Mouse (Mus musculus) kidney, embryonic 15.5 days (tissue): ENCODE data around the gene Esam. TPM values are rescaled to one million over a fixed set of nuclear protein-coding genes. Genes with fewer than 3 reads are reported as not detected.
A peak's percentile ranks its signal among the peaks of the same experiment; 100 is the strongest.

Experiments
- ATAC-seq: fragments of 200-750 bp; cut with Nextera tagmentation; replicated peaks from 2 replicates; pipeline ENCODE4 v1.8.0; 2017; ENCODE audit warnings: moderate TSS enrichment; ENCODE audit not compliant: low FRiP score
- H3K27ac ChIP-seq: fragments of 300-500 bp; sonication (generic); 2 replicates; pipeline ENCODE4 v1.5.1; 2015; ENCODE audit warnings: mild to moderate bottlenecking, inconsistent platforms
- H3K27me3 ChIP-seq: fragments of 300-500 bp; sonication (generic); 2 replicates; pipeline ENCODE4 v1.6.1; 2015; ENCODE audit warnings: inconsistent platforms
- H3K36me3 ChIP-seq: fragments of 300-500 bp; sonication (generic); 2 replicates; pipeline ENCODE4 v1.6.1; 2015; ENCODE audit warnings: inconsistent platforms
- H3K4me1 ChIP-seq: fragments of 300-500 bp; sonication (generic); 2 replicates; pipeline ENCODE4 v1.6.1; 2015; ENCODE audit warnings: inconsistent platforms
- H3K4me2 ChIP-seq: fragments of 300-500 bp; sonication (generic); 2 replicates; pipeline ENCODE4 v1.6.1; 2015; ENCODE audit warnings: moderate library complexity, mild to moderate bottlenecking, inconsistent platforms
- H3K4me3 ChIP-seq: fragments of 300-500 bp; sonication (generic); replicated peaks from 2 replicates; pipeline ENCODE4 v1.5.1; 2015; ENCODE audit warnings: mild to moderate bottlenecking, inconsistent platforms
- H3K9ac ChIP-seq: fragments of 300-500 bp; sonication (generic); 2 replicates; pipeline ENCODE4 v1.6.1; 2015; ENCODE audit warnings: mild to moderate bottlenecking, inconsistent platforms
- H3K9me3 ChIP-seq: fragments of 300-500 bp; sonication (generic); replicated peaks from 2 replicates; pipeline ENCODE4 v1.6.1; 2016; ENCODE audit warnings: inconsistent platforms
- WGBS: fragments of 180-500 bp; shearing (Covaris S2); methylation state at CpG from one replicate; pipeline ENCODE4 v1.1.7; 2015; ENCODE audit warnings: mixed read lengths; 5-methylcytosine and 5-hydroxymethylcytosine counted together
- polyA plus RNA-seq: library from polyadenylated mRNA; unstranded; fragments of >200 nt; fragmentation: Nextera tagmentation; extraction: Ambion mirVana; gene quantifications from 2 replicates; pipeline ENCODE4 v1.2.1, GENCODE M21; 2015

Gene Esam
- polyA plus RNA-seq, 1 experiment from 2014 or later, result 76.5 TPM

DNA sequence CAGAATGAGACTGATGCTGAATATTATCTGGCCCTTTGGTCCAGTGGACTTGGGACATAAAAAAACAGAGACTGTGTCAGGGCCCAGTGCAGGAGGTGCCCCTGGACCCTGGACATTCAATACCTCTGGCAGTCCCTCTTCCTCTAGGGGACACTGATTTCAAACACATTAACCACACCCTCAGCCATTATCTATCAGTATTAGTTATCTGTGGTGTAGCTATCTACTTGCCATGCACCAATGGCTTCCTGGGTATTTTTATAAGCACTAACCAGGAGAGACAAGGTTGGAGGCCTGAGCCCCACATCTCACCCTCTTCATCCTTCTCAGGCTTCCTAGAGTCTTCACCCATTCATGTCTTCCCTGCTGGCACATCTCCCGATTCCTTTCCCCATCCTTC, 22.6 kb downstream of the Esam start:
- Histone ChIP-seq H3K4me1 (peaks cover 34% of the 10 kb centered on the region), H3K4me2 (no peak overlapping the region), H3K36me3 (no peaks in the 10 kb centered on the region), H3K4me3 (no peak overlapping the region), H3K27me3 (peaks cover 88% of the 10 kb centered on the region), H3K9ac (no peak overlapping the region), H3K9me3 (no peaks in the 10 kb centered on the region), H3K27ac (no peak overlapping the region)
- whole genome bisulfite sequencing, result 44% methylated on average over 1 of the region's 1 CpGs
- ATAC-seq, result no peak

DNA sequence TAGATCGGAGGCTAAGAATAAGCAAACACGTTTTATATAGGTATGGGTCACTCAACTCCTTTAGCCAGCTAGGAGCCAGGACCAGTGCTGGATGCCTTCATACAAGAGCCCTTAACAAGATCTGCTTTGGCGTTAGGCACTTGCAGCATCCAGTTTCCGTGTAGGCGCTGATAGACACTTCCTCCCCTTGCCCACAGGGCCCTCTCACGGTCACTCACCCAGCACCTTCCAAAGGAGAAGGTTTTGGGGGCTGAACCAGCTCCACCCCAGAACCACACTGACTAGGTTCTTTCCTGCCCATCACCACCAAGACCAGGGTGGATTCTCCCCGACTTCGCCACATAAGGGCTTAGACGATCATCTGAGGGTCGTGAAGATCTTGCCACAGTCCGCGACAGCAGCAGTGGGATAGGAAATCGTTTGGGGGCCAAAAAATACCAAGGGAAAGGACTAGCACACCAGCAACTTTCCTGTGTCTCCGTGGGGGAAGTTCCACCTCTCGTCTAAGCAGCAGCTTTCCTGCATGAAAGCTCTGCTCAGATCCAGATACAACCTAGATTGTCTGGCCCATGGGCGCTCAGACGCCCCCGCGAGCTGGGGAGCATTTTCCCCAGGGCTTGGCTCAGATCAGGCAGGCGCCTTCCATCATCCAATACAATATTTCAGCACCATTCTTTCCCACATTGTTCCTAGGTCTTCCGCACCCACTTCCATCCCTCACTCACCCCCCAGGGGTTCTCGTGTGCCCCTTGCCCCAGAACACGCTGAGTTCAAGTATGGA, 24.1 kb downstream of the Esam start:
- no peaks in the 10 kb centered on the region for H3K36me3 ChIP-seq
- H3K4me3 ChIP-seq, result peak overlapping the region; percentile 42
- H3K27ac ChIP-seq, result no peak overlapping the region
- no peaks in the 10 kb centered on the region for H3K9me3 ChIP-seq
- peak overlapping the region; percentile 78 for H3K4me2 ChIP-seq
- H3K4me1 ChIP-seq, result peaks cover 31% of the 10 kb centered on the region
- WGBS, result 2% methylated on average over 23 of the region's 23 CpGs
- peaks cover 76% of the 10 kb centered on the region for H3K27me3 ChIP-seq
- ATAC-seq, result peak; percentile 19
- H3K9ac ChIP-seq, result peak overlapping the region; percentile 29

DNA sequence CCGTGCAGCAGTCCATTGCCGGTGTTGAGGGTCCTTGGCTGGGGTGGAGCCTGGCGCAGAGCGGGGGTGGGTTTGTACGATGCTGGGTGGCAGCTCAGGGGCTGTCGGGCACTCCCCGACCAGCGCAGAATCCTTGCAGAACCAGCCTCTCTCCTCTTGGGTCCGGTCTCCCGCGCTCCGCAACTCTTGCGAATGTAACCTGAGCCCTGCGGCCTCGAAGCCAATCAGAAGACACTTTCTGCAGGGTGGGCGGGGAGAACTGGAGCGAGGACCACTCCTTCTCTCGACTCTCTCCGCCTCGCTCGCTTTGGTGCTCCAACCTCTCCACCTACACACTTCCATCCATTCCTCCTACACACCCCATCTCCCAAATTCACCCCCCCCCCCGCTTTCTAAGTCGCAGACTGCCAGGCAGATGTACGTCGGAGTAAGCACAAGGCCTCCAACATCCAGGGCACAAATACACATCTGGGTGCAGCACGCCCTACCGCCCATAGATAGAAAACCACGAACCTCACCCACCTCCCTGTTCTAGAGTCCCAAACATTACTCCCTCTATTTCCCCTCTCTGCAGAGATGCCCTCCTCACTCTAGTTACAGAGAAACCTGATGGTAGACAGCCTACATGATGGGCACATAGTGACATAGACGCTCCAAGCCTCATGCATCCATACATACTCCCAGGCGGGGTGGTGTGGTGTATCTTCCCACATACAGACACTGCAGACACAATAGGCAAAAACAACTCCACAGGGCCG, 24.8 kb downstream of the Esam start, which contains the start of gene Nrgn:
Nrgn (minus strand) TSS at position 369 of the 758 bp plus-strand sequence.
- H3K27ac ChIP-seq, result no peak within 1 kb of the TSS
- peak; percentile 97 for ATAC-seq
- WGBS, result 5% methylated on average over 31 of the region's 31 CpGs
- no peaks in the 10 kb centered on the region for H3K9me3 ChIP-seq
- H3K4me1 ChIP-seq, result peaks cover 31% of the 10 kb centered on the region
- H3K9ac ChIP-seq, result peak within 1 kb of the TSS; percentile 29
- peak within 1 kb of the TSS; percentile 78 for H3K4me2 ChIP-seq
- H3K36me3 ChIP-seq, result no peaks in the 10 kb centered on the region
- peaks cover 68% of the 10 kb centered on the region for H3K27me3 ChIP-seq
- H3K4me3 ChIP-seq, result peak within 1 kb of the TSS; percentile 42

DNA sequence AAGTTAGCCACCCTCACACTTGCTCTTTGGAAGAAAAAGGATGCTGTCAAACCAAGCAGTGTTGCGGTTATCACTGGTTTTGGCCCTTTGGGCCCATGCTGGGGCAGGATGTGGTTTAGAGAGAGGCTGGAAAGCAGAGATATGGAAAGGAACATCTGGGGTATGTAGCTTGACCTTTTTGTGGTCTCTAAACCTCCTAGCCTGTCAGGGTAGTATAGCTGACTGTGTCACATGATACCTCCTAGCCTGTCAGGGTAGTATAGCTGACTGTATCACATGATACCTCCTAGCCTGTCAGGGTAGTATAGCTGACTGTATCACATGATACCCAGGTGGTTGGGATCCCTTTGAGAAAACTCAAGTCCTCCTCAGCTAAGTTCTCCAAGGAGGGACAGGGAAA, 26.4 kb downstream of the Esam start:
- H3K36me3 ChIP-seq, result no peaks in the 10 kb centered on the region
- H3K4me3 ChIP-seq, result no peak overlapping the region
- H3K27me3 ChIP-seq, result peaks cover 54% of the 10 kb centered on the region
- peaks cover 31% of the 10 kb centered on the region for H3K4me1 ChIP-seq
- no peak overlapping the region for H3K4me2 ChIP-seq
- H3K9me3 ChIP-seq, result no peaks in the 10 kb centered on the region
- WGBS, result 86% methylated on average over 1 of the region's 1 CpGs
- no peak for ATAC-seq
- no peak overlapping the region for H3K27ac ChIP-seq
- no peak overlapping the region for H3K9ac ChIP-seq

DNA sequence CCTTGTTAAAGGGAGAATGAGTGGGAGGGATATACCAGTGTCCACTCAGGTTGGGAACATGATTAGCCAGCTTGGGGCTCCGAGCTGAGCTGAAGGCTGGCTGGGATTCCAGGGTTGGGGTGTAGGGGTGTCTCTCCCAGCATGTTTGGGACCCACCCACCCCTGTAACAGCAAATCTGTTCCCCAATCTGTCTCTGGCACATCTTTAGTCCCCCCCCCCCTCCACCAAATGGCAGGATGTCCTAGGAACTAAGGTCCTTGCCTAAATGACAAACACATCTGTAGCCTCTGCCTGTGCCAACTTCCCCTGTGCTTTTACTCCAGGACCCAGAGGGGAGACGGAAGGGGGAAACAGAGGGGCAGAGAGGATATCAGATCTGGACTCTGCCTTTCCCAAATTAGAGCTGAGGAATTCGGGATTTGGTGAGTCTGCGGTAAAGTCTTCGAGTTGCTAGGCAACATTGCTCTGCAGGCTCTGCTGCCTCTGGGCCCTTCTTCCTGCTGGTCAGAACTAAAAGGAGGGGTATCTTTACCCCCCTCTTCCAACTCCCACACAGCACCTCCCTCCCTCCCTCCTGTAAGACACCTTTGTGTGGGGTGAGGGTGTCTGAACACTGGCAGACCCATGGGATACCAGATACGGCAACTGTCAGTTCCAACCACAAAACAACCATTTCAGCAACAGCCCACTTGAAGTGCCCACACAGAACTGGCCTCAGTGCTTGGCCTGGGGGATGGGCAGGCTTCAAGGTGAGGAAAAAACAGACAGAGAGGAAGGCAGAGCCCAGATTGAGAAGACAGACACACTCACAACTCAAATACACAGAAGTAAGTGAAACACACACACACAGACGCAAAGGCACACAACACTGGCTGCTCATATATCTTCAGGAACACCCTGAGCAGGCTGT, 27.2 kb downstream of the Esam start, which contains the start of gene Siae:
Siae (plus strand) TSS at position 861 of the 911 bp plus-strand sequence.
- peak; percentile 26; the same call in 1 of the 2 replicates for ATAC-seq
- Histone ChIP-seq H3K4me2 (no peak within 1 kb of the TSS), H3K9me3 (no peaks in the 10 kb centered on the region), H3K27ac (no peak within 1 kb of the TSS), H3K36me3 (no peaks in the 10 kb centered on the region), H3K4me1 (peaks cover 31% of the 10 kb centered on the region), H3K4me3 (no peak within 1 kb of the TSS), H3K9ac (no peak within 1 kb of the TSS), H3K27me3 (peaks cover 46% of the 10 kb centered on the region)
- 21% methylated on average over 7 of the region's 7 CpGs for WGBS

DNA sequence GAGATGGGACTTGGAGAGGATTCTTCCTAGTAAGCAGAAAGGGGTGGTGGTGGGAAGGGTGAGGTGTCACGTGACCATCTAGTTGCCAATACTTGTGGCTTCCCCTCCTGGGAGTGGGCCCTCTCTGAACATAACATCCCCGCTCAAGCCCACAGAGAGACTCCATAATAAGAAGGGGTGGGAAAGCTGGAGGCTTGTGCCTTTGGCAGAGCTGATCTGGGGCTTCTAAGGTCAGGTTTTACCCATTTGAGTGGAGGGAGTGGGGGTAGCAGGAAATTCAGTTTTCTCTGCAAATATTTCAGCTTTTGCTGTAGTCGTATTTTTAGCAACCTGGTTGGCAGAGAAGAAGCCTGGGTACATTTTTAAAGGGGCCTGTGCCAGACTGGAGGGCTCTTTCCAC, 28.5 kb downstream of the Esam start:
- no peak for ATAC-seq
- no peak overlapping the region for H3K9ac ChIP-seq
- 84% methylated on average over 3 of the region's 3 CpGs for WGBS

DNA sequence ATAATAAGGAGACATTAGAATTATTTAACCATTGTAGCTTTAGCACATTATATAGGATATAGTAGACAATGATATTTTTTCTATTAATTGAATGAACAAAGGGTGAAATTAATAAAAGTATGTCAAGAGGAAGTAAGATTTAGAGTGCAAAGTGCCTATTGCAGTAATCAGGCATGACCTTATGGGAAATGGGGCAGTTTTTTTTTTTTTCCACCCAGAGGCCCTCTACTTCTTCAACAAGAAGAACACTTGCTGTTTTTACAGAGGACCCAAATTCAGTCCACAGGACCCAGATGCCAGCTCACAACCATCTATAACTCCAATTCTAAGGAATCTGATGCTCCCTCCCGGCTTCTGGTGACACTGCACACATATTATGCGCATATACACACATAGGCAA, 32.7 kb downstream of the Esam start:
- 92% methylated on average over 2 of the region's 2 CpGs for WGBS
- no peak overlapping the region for H3K4me3 ChIP-seq
- H3K36me3 ChIP-seq, result no peaks in the 10 kb centered on the region
- no peaks in the 10 kb centered on the region for H3K9me3 ChIP-seq
- peaks cover under 1% of the 10 kb centered on the region; the same call in 1 of the 2 replicates for H3K4me1 ChIP-seq
- H3K27ac ChIP-seq, result no peak overlapping the region
- no peak for ATAC-seq
- no peak overlapping the region for H3K9ac ChIP-seq
- H3K27me3 ChIP-seq, result peaks cover 3% of the 10 kb centered on the region; the same call in 1 of the 2 replicates
- H3K4me2 ChIP-seq, result no peak overlapping the region

More for the DNA sequence above, 28.5 kb downstream of the Esam start:
- Histone ChIP-seq H3K27me3 (peaks cover 34% of the 10 kb centered on the region), H3K4me1 (peaks cover 30% of the 10 kb centered on the region), H3K4me3 (no peak overlapping the region), H3K36me3 (no peaks in the 10 kb centered on the region), H3K4me2 (no peak overlapping the region), H3K27ac (no peak overlapping the region), H3K9me3 (no peaks in the 10 kb centered on the region)

DNA sequence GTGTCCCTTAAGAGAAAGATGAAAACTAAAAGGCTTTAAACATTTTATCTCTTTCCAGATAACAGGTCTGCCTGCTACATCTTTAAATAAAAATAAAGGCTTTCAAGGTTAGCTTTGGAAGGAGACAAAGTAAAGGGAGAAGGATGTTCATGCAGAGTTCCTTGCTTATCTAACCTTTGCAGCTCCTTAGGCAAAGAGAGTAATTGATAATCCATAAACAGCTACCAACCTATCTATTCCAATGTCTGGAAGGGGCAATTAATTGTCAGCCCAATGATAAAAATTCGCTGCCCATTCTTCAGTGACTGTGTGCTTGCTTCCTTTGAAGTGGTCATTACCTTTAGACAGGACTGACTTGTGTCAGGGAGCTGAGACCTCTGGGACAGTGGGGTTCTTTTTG, 35.9 kb downstream of the Esam start:
- Histone ChIP-seq H3K4me3 (no peak overlapping the region), H3K4me2 (no peak overlapping the region), H3K9me3 (no peaks in the 10 kb centered on the region), H3K27ac (no peak overlapping the region), H3K9ac (no peak overlapping the region), H3K27me3 (no peaks in the 10 kb centered on the region), H3K4me1 (peaks cover 14% of the 10 kb centered on the region), H3K36me3 (no peaks in the 10 kb centered on the region)
- WGBS, result 48% methylated on average over 1 of the region's 1 CpGs
- no peak for ATAC-seq

DNA sequence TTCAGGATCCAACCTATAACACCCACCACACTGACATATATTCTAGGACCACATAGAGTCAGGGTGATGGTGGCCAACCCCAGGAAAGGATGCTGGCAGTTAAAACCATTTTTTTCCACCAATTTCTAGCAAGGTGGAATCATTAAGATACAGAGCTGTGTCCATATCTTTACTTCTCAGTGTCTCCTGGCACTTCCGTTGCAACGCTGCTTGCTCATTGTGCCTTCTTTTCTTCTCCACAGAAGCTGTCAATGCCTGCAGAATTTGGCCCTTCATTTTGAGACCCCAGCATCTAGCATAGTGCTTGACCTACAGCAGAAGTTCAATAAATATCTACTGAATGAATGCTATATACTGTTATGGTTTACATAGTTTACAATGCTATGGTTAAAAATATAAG, 39.1 kb downstream of the Esam start:
- no peak overlapping the region for H3K9ac ChIP-seq
- H3K27ac ChIP-seq, result no peak overlapping the region
- H3K36me3 ChIP-seq, result no peaks in the 10 kb centered on the region
- H3K4me3 ChIP-seq, result no peak overlapping the region
- H3K4me1 ChIP-seq, result peaks cover 19% of the 10 kb centered on the region
- WGBS, result 84% methylated on average over 2 of the region's 2 CpGs
- no peak overlapping the region for H3K4me2 ChIP-seq
- H3K9me3 ChIP-seq, result no peaks in the 10 kb centered on the region
- no peak for ATAC-seq
- no peaks in the 10 kb centered on the region for H3K27me3 ChIP-seq

DNA sequence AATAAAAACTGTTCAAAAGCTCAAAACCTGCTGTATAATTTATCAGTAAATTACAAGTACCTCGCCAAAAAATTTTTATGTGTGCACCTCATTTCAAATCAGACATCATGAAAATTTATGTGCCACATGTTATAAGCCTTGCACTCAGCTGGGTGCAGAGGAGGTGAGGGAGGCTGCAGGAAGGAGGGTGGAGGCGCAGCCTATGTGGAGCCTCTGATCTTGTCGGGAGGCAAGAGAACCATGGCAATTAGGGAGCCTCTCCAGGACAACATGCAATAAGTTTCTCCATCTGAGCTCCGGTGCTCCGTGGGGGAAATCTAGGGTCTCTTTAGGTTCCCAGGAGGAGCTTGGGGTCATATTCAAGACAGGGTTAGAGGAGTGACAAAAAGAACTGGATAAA, 39.6 kb downstream of the Esam start:
- no peaks in the 10 kb centered on the region for H3K36me3 ChIP-seq
- no peaks in the 10 kb centered on the region for H3K9me3 ChIP-seq
- H3K4me3 ChIP-seq, result 0 out of 2 replicates have a peak overlapping the region, but pooled peaks have one; percentile 7
- no peaks in the 10 kb centered on the region for H3K27me3 ChIP-seq
- 31% methylated on average over 5 of the region's 5 CpGs for WGBS
- peak overlapping the region; percentile 55; the same call in 1 of the 2 replicates for H3K4me2 ChIP-seq
- no peak for ATAC-seq
- H3K27ac ChIP-seq, result no peak overlapping the region
- H3K4me1 ChIP-seq, result peaks cover 19% of the 10 kb centered on the region
- H3K9ac ChIP-seq, result no peak overlapping the region

DNA sequence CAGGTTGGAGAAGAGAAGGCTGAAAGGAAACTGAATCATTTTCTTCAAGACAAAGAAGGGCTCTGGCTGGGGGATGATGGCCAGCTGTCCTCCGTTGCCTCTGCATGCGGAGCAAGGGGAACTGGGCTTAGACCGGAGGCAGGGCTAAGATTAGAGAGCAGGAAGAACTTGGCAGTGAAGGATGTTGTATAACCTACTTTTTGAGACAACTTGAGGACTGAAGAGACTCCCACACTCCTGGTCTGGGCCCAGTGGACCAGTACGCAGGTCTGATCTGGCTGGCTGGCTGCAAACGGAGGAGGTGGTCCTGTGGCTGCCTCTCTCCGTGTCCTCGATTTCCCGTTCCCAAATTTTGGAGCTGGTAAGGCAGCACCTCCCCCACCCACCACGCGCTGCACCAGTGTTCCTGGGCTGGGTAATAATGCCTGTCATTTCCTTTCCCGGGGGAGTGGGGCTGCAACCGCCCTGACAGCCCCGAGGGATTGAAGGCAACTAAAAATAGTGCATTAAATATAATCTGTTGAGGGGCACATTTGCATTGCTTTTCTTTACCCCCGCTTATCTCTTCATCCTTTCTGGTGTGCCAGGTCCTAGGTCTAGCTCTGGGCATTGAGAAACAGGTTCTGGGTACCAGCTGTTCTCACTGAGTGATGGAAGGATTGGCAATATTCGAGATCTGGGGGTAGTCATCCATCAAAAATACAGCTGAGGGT, 40.2 kb downstream of the Esam start:
- Histone ChIP-seq H3K4me2 (peak overlapping the region; percentile 55), H3K4me1 (peaks cover 19% of the 10 kb centered on the region), H3K9ac (no peak overlapping the region), H3K27ac (peak overlapping the region; percentile 15; the same call in 1 of the 2 replicates), H3K36me3 (no peaks in the 10 kb centered on the region), H3K4me3 (0 out of 2 replicates have a peak overlapping the region, but pooled peaks have one; percentile 7), H3K27me3 (no peaks in the 10 kb centered on the region), H3K9me3 (no peaks in the 10 kb centered on the region)
- peak; percentile 68 for ATAC-seq
- 11% methylated on average over 15 of the region's 15 CpGs for WGBS
